Mouse (Mus musculus) kidney, postnatal 0 days (tissue): Measurements from ENCODE around the gene Rxrg. TPM values are rescaled to one million over a fixed set of nuclear protein-coding genes. Genes with fewer than 3 reads are reported as not detected.

Source experiments
- ATAC-seq: fragments of 200-750 bp; cut with Nextera tagmentation; replicated peaks from 2 replicates; pipeline ENCODE4 v1.8.0; 2017; ENCODE audit warnings: low read depth, moderate number of reproducible peaks, moderate TSS enrichment, moderate library complexity; ENCODE audit not compliant: low FRiP score
- DNase-seq: peaks from one replicate; pipeline ENCODE4 v3.0.0-alpha.2; 2016; ENCODE audit warnings: low spot score
- H3K27ac ChIP-seq: fragments of 300-500 bp; sonication (generic); 2 replicates; pipeline ENCODE4 v1.5.1; 2014; ENCODE audit warnings: mild to moderate bottlenecking
- H3K27me3 ChIP-seq: fragments of 300-500 bp; sonication (generic); 2 replicates; pipeline ENCODE4 v1.6.1; 2014; ENCODE audit warnings: low read length, mixed read lengths; ENCODE audit not compliant: insufficient read depth
- H3K36me3 ChIP-seq: fragments of 300-500 bp; sonication (generic); 2 replicates; pipeline ENCODE4 v1.6.1; 2014; ENCODE audit warnings: low read length, mixed read lengths; ENCODE audit not compliant: insufficient read depth
- H3K4me1 ChIP-seq: fragments of 300-500 bp; sonication (generic); replicated peaks from 2 replicates; pipeline ENCODE4 v1.6.1; 2014; ENCODE audit warnings: antibody characterized with exemption, low read length, mixed read lengths; ENCODE audit not compliant: insufficient read depth
- H3K4me2 ChIP-seq: fragments of 300-500 bp; sonication (generic); 2 replicates; pipeline ENCODE4 v1.6.1; 2014; ENCODE audit warnings: mild to moderate bottlenecking, low read length, moderate library complexity, mixed read lengths
- H3K4me3 ChIP-seq: fragments of 300-500 bp; sonication (generic); replicated peaks from 2 replicates; pipeline ENCODE4 v1.5.1; 2014; ENCODE audit warnings: low read depth, low read length
- H3K9ac ChIP-seq: fragments of 300-500 bp; sonication (generic); 2 replicates; pipeline ENCODE4 v1.6.1; 2014; ENCODE audit warnings: low read depth, low read length
- H3K9me3 ChIP-seq: fragments of 300-500 bp; sonication (generic); replicated peaks from 2 replicates; pipeline ENCODE4 v1.6.1; 2016; ENCODE audit warnings: low read length, inconsistent platforms, mixed read lengths
- CTCF ChIP-seq: IDR thresholded peaks from 2 replicates; pipeline ENCODE4 v1.5.1; 2016; ENCODE audit warnings: antibody characterized with exemption, low read depth, mild to moderate bottlenecking, moderate library complexity
- WGBS: fragments of 180-500 bp; shearing (Covaris S2); extraction: QIAGEN DNeasy Blood & Tissue Kit; methylation state at CpG from one replicate; pipeline ENCODE4 v1.1.7; 2014; 5-methylcytosine and 5-hydroxymethylcytosine counted together
- polyA plus RNA-seq: library from polyadenylated mRNA; unstranded; fragments of >200 nt; fragmentation: Nextera tagmentation; extraction: Ambion mirVana; gene quantifications from 2 replicates; pipeline ENCODE4 v1.2.1, GENCODE M21; 2015

Rxrg gene
- polyA plus RNA-seq, 1 experiment from 2014 or later, result 0.55 TPM

- no peaks in the 10 kb centered on the region for H3K36me3 ChIP-seq
- 90% methylated on average over 3 of the region's 3 CpGs for WGBS
- DNase-seq (no peak), ATAC-seq (no peak)
- H3K27ac ChIP-seq, result no peak overlapping the region
- no peak overlapping the region for H3K9ac ChIP-seq
- H3K27me3 ChIP-seq, result peaks cover 19% of the 10 kb centered on the region
- no peak overlapping the region for H3K4me3 ChIP-seq
- H3K9me3 ChIP-seq, result no peaks in the 10 kb centered on the region
- no peak for TF ChIP-seq CTCF
- no peak overlapping the region for H3K4me2 ChIP-seq
- H3K4me1 ChIP-seq, result no peaks in the 10 kb centered on the region
Observed at GRCm38 (mm10) chr1:167659065-167659464, 60.9 kb downstream of the Rxrg start.

- WGBS, result 2% methylated on average over 21 of the region's 21 CpGs
- Histone ChIP-seq H3K9me3 (no peaks in the 10 kb centered on the region), H3K9ac (no peak overlapping the region), H3K4me2 (peak overlapping the region; percentile 40), H3K27me3 (peaks cover 19% of the 10 kb centered on the region), H3K27ac (no peak overlapping the region), H3K4me1 (no peaks in the 10 kb centered on the region), H3K36me3 (no peaks in the 10 kb centered on the region), H3K4me3 (peak overlapping the region; percentile 13; the same call in 1 of the 2 replicates)
- peak; percentile 33 for DNase-seq
- TF ChIP-seq CTCF, result no peak
- ATAC-seq, result no peak
Observed at GRCm38 (mm10) chr1:167660521-167661101, 62.4 kb downstream of the Rxrg start.

GRCm38 (mm10) chr1:167661123-167661522 is 62.9 kb downstream of the Rxrg start:
- no peaks in the 10 kb centered on the region for H3K36me3 ChIP-seq
- H3K4me2 ChIP-seq, result peak overlapping the region; percentile 40
- H3K27ac ChIP-seq, result no peak overlapping the region
- 2% methylated on average over 19 of the region's 19 CpGs for WGBS
- no peak overlapping the region for H3K9ac ChIP-seq
- DNase-seq (no peak), ATAC-seq (0 out of 2 replicates have a peak, but pooled peaks have one; percentile 36)
- H3K4me3 ChIP-seq, result peak overlapping the region; percentile 13; the same call in 1 of the 2 replicates
- no peaks in the 10 kb centered on the region for H3K9me3 ChIP-seq
- peaks cover 19% of the 10 kb centered on the region for H3K27me3 ChIP-seq
- no peak for TF ChIP-seq CTCF
- no peaks in the 10 kb centered on the region for H3K4me1 ChIP-seq

GRCm38 (mm10) chr1:167663136-167663535 is 65.0 kb downstream of the Rxrg start:
- Histone ChIP-seq H3K27me3 (peaks cover 19% of the 10 kb centered on the region), H3K4me2 (no peak overlapping the region), H3K9ac (no peak overlapping the region), H3K4me3 (no peak overlapping the region), H3K27ac (no peak overlapping the region), H3K36me3 (no peaks in the 10 kb centered on the region), H3K4me1 (no peaks in the 10 kb centered on the region), H3K9me3 (no peaks in the 10 kb centered on the region)
- TF ChIP-seq CTCF, result no peak
- ATAC-seq (no peak), DNase-seq (no peak)
- 75% methylated on average over 5 of the region's 5 CpGs for WGBS

GRCm38 (mm10) chr1:167669796-167670195 is 71.6 kb downstream of the Rxrg start:
- H3K4me2 ChIP-seq, result no peak overlapping the region
- H3K9ac ChIP-seq, result no peak overlapping the region
- H3K27me3 ChIP-seq, result peaks cover 19% of the 10 kb centered on the region
- ATAC-seq (no peak), DNase-seq (peak; percentile 60)
- no peak overlapping the region for H3K4me3 ChIP-seq
- peak; percentile 89 for TF ChIP-seq CTCF
- H3K36me3 ChIP-seq, result no peaks in the 10 kb centered on the region
- 31% methylated on average over 6 of the region's 6 CpGs for WGBS
- H3K4me1 ChIP-seq, result no peaks in the 10 kb centered on the region
- no peak overlapping the region for H3K27ac ChIP-seq
- H3K9me3 ChIP-seq, result no peaks in the 10 kb centered on the region

- Histone ChIP-seq H3K9ac (no peak overlapping the region), H3K9me3 (no peaks in the 10 kb centered on the region), H3K4me1 (no peaks in the 10 kb centered on the region), H3K4me2 (no peak overlapping the region), H3K36me3 (no peaks in the 10 kb centered on the region), H3K27me3 (peaks cover 19% of the 10 kb centered on the region), H3K27ac (no peak overlapping the region), H3K4me3 (no peak overlapping the region)
- TF ChIP-seq CTCF, result no peak
- no peak for ATAC-seq
- no peak for DNase-seq
- WGBS, result 17% methylated on average over 17 of the region's 17 CpGs
Observed at GRCm38 (mm10) chr1:167672433-167672987, 74.3 kb downstream of the Rxrg start.
